Mouse (Mus musculus) thymus, adult 2 months (tissue): Measurements from ENCODE around the gene Prkcz. TPM values are rescaled to one million over a fixed set of nuclear protein-coding genes. Genes with fewer than 3 reads are reported as not detected.
A peak's percentile ranks its signal among the peaks of the same experiment; 100 is the strongest.

Source experiments
- DNase-seq: peaks from one replicate; pipeline ENCODE4 v3.0.0; 2021
- H3K27ac ChIP-seq: fragments of 200-500 bp; 2 replicates; pipeline ENCODE4 v1.5.1; 2012; ENCODE audit warnings: low read length, control low read depth; ENCODE audit not compliant: control insufficient read depth, insufficient read depth
- H3K27me3 ChIP-seq: fragments of 200-500 bp; 2 replicates; pipeline ENCODE4 v1.6.1; 2012; ENCODE audit warnings: mild to moderate bottlenecking, low read length, moderate library complexity, mixed read lengths; ENCODE audit not compliant: control insufficient read depth, insufficient read depth
- H3K36me3 ChIP-seq: fragments of 200-500 bp; 2 replicates; pipeline ENCODE4 v1.6.1; 2012; ENCODE audit warnings: mild to moderate bottlenecking, low read length, moderate library complexity; ENCODE audit not compliant: control insufficient read depth, insufficient read depth
- H3K4me1 ChIP-seq: fragments of 200-500 bp; replicated peaks from 2 replicates; pipeline ENCODE4 v1.6.1; 2012; ENCODE audit warnings: low read length; ENCODE audit not compliant: control insufficient read depth, insufficient read depth
- H3K4me3 ChIP-seq: fragments of 200-500 bp; 2 replicates; pipeline ENCODE4 v1.5.1; 2012; ENCODE audit warnings: mild to moderate bottlenecking, low read length, control low read depth, moderate library complexity; ENCODE audit not compliant: control insufficient read depth, insufficient read depth
- CTCF ChIP-seq: fragments of 200-500 bp; IDR thresholded peaks from 2 replicates; pipeline ENCODE4 v1.5.1; 2012; ENCODE audit warnings: mild to moderate bottlenecking, control low read depth, low read length, moderate library complexity, borderline replicate concordance; ENCODE audit not compliant: control insufficient read depth, poor library complexity, insufficient read depth; ENCODE audit errors: extremely low read depth
- POLR2A ChIP-seq: fragments of 200-500 bp; IDR thresholded peaks from 2 replicates; pipeline ENCODE4 v1.6.1; 2012; ENCODE audit warnings: mild to moderate bottlenecking, low read length, control low read depth, moderate library complexity; ENCODE audit not compliant: control insufficient read depth, poor library complexity, insufficient read depth; ENCODE audit errors: extremely low read depth
- WGBS: fragments of 180-500 bp; shearing (Covaris S2); methylation state at CpG from one replicate; pipeline ENCODE4 v1.1.7; 2018; 5-methylcytosine and 5-hydroxymethylcytosine counted together
- polyA plus RNA-seq: library from polyadenylated mRNA; depleted of rRNA; stranded (reverse); fragments of >200 nt; gene quantifications from 2 replicates; pipeline ENCODE4 v1.2.3, GENCODE M21; 2012

The Prkcz gene
- polyA plus RNA-seq, 1 experiment = 8.5 TPM

DNA sequence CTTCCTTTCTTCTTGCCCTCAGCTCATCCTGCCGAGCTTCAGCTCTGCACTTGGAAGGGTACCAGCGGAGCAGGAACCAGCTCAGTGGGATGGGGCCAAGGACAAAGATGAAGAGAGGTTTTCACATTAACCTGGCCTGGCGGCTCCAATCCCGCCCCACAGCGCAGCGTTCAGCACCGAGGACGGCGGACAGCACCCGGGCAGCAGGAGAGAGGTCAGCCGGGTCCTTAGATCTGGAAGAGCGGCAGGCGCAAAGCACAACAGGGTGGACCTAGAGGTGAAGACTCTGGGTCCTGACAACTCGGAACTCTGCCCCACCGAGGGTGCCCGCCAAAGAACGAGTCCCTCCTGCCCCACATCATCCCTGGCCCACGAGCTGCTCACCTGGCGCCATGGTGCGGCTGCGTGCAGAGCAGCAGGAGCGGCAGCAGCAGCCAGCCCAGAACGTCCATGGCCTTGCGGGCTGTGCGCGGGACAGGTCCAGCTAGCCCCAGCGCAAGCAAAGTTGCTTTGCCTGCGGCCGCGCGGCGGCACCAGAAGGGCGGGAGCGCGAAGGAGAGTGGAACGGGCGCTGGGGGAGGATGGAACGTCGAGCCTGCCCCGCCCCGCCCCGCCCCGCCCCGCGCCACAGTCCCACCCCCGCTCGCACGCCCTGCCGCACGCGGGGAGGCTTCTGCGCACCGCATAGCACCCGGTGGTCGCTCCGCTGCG, 36.5 kb upstream of the Prkcz start, which contains the start of gene Gabrd:
Gene Gabrd (minus strand): TSS at position 602 of the 711 bp plus-strand sequence.
- TF ChIP-seq POLR2A (no peak), CTCF (no peak)
- Histone ChIP-seq H3K36me3 (no peaks in the 10 kb centered on the region), H3K27ac (no peak within 1 kb of the TSS), H3K4me1 (peaks cover 7% of the 10 kb centered on the region), H3K27me3 (no peaks in the 10 kb centered on the region; the same call in 1 of the 2 replicates), H3K4me3 (peak within 1 kb of the TSS; percentile 16; the same call in 1 of the 2 replicates)
- WGBS = 3% methylated on average over 45 of the region's 57 CpGs
- peak; percentile 44 for DNase-seq

GRCm38 (mm10) chr4:155396751-155397150, 35.6 kb upstream of the Prkcz start:
- H3K4me1 ChIP-seq = peaks cover 7% of the 10 kb centered on the region
- no peak overlapping the region for H3K4me3 ChIP-seq
- H3K27me3 ChIP-seq = no peaks in the 10 kb centered on the region; the same call in 1 of the 2 replicates
- H3K27ac ChIP-seq = no peak overlapping the region
- TF ChIP-seq POLR2A (no peak), CTCF (no peak)
- 93% methylated on average over 4 of the region's 4 CpGs for WGBS
- DNase-seq = no peak
- no peaks in the 10 kb centered on the region for H3K36me3 ChIP-seq

DNA sequence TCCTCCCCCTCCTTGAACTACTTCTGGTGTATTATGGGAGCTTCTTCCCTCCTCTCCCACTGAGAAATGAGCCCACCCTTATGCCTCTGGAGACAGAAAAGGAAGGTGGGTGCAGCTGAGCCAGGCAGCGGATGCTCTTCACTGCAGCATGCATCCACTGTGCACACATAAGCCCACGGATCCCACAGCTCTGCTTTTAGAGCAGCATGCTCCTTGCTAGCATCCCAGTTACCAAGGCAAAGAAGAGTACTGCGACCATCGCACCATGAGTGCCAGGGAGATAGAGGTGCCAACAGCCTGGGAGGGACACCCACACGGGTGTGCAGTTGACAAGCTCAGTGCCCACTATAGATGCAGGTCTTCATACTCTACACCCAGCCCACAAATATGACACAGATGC, 34.3 kb upstream of the Prkcz start:
- Histone ChIP-seq H3K4me3 (no peak overlapping the region), H3K27ac (no peak overlapping the region), H3K27me3 (no peaks in the 10 kb centered on the region; the same call in 1 of the 2 replicates), H3K4me1 (peaks cover 7% of the 10 kb centered on the region), H3K36me3 (no peaks in the 10 kb centered on the region)
- no peak for DNase-seq
- TF ChIP-seq POLR2A (no peak), CTCF (no peak)
- WGBS = 88% methylated on average over 5 of the region's 5 CpGs

DNA sequence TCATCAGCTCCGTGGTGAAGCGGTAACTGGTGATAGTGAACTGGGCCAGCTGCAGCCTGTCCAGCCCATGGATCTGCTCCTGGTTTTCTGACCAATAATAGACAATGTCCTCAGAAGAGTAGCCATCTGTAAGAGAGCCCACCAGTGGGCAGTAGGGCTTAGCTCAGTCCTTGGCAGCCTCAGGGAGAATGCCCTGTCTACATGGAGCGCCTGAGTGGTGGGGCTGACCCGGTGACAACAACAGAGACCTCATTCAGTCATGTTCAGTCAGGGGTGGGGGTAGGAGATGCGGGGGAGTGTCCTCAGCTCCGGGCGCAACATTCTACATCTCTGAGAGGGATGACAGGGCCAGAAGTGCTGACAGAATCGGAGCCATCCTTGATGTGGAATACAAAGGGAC, 26.0 kb upstream of the Prkcz start:
- 88% methylated on average over 8 of the region's 8 CpGs for WGBS
- Histone ChIP-seq H3K27ac (no peak overlapping the region), H3K4me1 (no peaks in the 10 kb centered on the region), H3K27me3 (no peaks in the 10 kb centered on the region; the same call in 1 of the 2 replicates), H3K4me3 (no peak overlapping the region), H3K36me3 (no peaks in the 10 kb centered on the region)
- DNase-seq = no peak
- TF ChIP-seq CTCF (no peak), POLR2A (no peak)

DNA sequence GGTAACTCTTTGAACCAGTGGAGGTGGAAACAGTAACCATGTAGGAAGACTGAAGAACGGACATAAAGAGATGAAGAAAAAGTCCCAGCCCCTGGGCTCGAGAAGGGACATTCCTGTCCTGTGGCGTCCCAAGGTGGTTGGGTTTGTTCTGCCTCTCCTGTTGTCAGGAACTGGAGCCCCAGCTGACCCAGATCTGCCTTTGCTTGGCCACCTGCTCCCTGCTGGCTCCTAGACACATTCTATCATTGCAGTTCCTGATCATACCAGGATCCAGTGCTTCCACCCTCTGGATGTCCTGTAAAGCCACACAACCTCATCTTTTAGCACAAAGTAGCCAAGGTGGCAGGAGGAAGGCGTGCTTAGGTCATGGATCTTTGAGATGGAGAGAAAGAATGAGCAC, 22.2 kb upstream of the Prkcz start:
- DNase-seq = no peak
- no peak for TF ChIP-seq CTCF
- no peak for TF ChIP-seq POLR2A
- WGBS = 85% methylated on average over 4 of the region's 4 CpGs
- no peak overlapping the region for H3K4me3 ChIP-seq
- H3K36me3 ChIP-seq = no peaks in the 10 kb centered on the region
- no peaks in the 10 kb centered on the region for H3K4me1 ChIP-seq
- H3K27me3 ChIP-seq = no peaks in the 10 kb centered on the region; the same call in 1 of the 2 replicates
- H3K27ac ChIP-seq = no peak overlapping the region

GRCm38 (mm10) chr4:155382752-155383151, 21.6 kb upstream of the Prkcz start:
- DNase-seq = no peak
- TF ChIP-seq CTCF (no peak), POLR2A (no peak)
- 48% methylated on average over 9 of the region's 9 CpGs for WGBS
- Histone ChIP-seq H3K27ac (no peak overlapping the region), H3K36me3 (no peaks in the 10 kb centered on the region), H3K27me3 (no peaks in the 10 kb centered on the region; the same call in 1 of the 2 replicates), H3K4me1 (no peaks in the 10 kb centered on the region), H3K4me3 (no peak overlapping the region)

- DNase-seq = no peak
- no peak overlapping the region for H3K4me3 ChIP-seq
- H3K27me3 ChIP-seq = no peaks in the 10 kb centered on the region; the same call in 1 of the 2 replicates
Observed at GRCm38 (mm10) chr4:155381974-155382373, 20.8 kb upstream of the Prkcz start.

More at GRCm38 (mm10) chr4:155381974-155382373, 20.8 kb upstream of the Prkcz start:
- no peaks in the 10 kb centered on the region for H3K36me3 ChIP-seq
- no peak for TF ChIP-seq POLR2A
- TF ChIP-seq CTCF = no peak
- no peaks in the 10 kb centered on the region for H3K4me1 ChIP-seq
- WGBS = 58% methylated on average over 7 of the region's 7 CpGs
- H3K27ac ChIP-seq = no peak overlapping the region
